Mouse (Mus musculus) cerebellum, adult 2 months (tissue): ENCODE measurements at regions not wholly inside any gene's neighbourhood (a gene's known extent, or its start where the extent isn't known, plus 50 kb on each side); places are given as distances from the start of the nearest gene placed in this dataset.

Source experiments
- DNase-seq, 2 experiments: peaks; one replicate each; pipeline ENCODE4 v3.0.0; 2021
- H3K27ac ChIP-seq: fragments of 200-500 bp; 2 replicates; pipeline ENCODE4 v1.5.1; 2012; ENCODE audit warnings: low read length, control low read depth, inconsistent platforms; ENCODE audit not compliant: insufficient read depth
- H3K27me3 ChIP-seq: fragments of 200-500 bp; 2 replicates; pipeline ENCODE4 v1.6.1; 2012; ENCODE audit warnings: inconsistent platforms, mild to moderate bottlenecking, low read length, moderate library complexity; ENCODE audit not compliant: control insufficient read depth, insufficient read depth
- H3K4me1 ChIP-seq: fragments of 200-500 bp; 2 replicates; pipeline ENCODE4 v1.6.1; 2011; ENCODE audit warnings: low read length; ENCODE audit not compliant: control insufficient read depth, insufficient read depth
- H3K4me3 ChIP-seq: fragments of 200-500 bp; replicated peaks from 2 replicates; pipeline ENCODE3; 2011; ENCODE audit warnings: mild to moderate bottlenecking, low read depth, low read length, control low read depth; ENCODE audit not compliant: insufficient read depth
- CTCF ChIP-seq: fragments of 200-500 bp; IDR thresholded peaks from 2 replicates; pipeline ENCODE4 v1.5.1; 2011; ENCODE audit warnings: low read depth, mild to moderate bottlenecking, control low read depth, low read length, moderate library complexity, borderline replicate concordance; ENCODE audit not compliant: insufficient read depth
- POLR2A ChIP-seq: fragments of 200-500 bp; IDR thresholded peaks from 2 replicates; pipeline ENCODE4 v1.6.1; 2011; ENCODE audit warnings: low read length, control low read depth, borderline replicate concordance; ENCODE audit not compliant: insufficient read depth
- WGBS: fragments of 180-500 bp; shearing (Covaris S2); methylation state at CpG from one replicate; pipeline ENCODE4 v1.1.7; 2018; 5-methylcytosine and 5-hydroxymethylcytosine counted together

- DNase-seq = no peak
- TF ChIP-seq POLR2A = no peak
- no peak for TF ChIP-seq CTCF
- no peak overlapping the region for H3K27ac ChIP-seq
- H3K4me1 ChIP-seq = no peaks in the 10 kb centered on the region
- H3K27me3 ChIP-seq = no peaks in the 10 kb centered on the region
- no peak overlapping the region for H3K4me3 ChIP-seq
- 71% methylated on average over 1 of the region's 1 CpGs for WGBS
These were observed 145.1 kb upstream of the Irx1 start for GRCm38 (mm10) chr13:72108666-72109065.

DNA sequence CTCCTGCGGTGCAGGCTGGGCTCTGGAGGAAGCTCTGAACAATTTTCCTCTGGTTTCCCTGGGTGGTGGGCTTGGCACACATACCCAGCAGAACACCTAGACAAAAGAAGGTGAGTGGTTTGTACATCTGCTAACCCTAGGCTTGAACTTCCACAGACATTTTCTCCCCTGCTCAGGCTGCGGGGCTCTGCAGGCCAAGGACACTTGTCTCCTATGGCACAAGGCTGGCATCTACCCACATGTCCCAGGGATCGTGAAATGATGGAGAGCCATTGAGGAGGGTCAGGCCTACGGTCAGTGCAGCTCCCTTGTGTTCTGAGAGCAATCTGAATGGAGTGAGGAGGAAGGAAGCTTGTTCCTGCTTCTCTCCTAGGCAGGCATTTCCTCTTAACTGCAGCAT lies 150.4 kb upstream of the Irx1 start:
- H3K4me3 ChIP-seq = no peak overlapping the region
- no peaks in the 10 kb centered on the region for H3K4me1 ChIP-seq
- WGBS = 94% methylated on average over 4 of the region's 4 CpGs
- no peaks in the 10 kb centered on the region for H3K27me3 ChIP-seq
- TF ChIP-seq POLR2A (no peak), CTCF (no peak)
- H3K27ac ChIP-seq = no peak overlapping the region
- DNase-seq = no peak

DNA sequence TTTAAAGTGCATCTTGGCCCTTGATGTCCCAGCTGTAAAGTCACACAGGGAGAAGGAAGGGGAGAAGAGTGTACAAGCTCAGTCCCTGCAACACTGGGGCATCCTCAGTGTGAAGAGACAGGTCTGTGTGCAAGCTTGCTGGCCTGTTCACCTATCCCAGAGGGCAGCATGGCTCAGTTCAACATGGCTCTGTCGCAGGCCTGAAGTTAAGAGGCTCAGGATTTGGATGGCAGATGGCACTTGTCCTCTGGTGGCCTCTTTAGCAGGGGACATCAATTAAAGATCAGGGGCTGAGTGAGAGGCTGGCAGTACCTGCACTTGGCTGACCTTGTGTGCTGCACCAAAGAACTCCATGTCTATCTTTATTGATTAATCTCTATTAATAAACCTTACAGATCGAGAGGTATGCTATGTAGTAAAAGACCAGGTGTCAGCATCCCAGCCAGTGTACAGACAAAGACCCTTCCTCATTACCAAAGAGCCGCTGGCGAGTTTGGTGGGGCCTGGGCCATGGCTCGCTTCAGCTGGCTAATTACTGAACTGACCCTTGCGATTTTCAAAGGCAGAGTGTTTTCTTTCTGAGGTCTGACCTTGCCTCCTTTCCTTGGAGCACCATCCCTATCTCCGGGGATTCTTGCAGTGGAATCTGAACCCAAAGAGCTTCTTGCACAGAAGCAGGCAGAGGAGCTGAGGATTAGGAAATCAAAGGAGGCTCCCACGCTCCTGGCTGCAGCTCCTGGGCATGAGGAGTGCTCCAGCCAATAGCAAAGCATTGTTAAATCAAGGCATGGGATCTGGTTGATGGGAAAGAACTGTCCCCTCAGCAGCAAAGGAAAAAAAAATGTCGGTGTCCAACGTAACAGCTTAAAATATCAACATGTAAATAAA lies 151.5 kb upstream of the Irx1 start:
- WGBS = 49% methylated on average over 10 of the region's 10 CpGs

DNA sequence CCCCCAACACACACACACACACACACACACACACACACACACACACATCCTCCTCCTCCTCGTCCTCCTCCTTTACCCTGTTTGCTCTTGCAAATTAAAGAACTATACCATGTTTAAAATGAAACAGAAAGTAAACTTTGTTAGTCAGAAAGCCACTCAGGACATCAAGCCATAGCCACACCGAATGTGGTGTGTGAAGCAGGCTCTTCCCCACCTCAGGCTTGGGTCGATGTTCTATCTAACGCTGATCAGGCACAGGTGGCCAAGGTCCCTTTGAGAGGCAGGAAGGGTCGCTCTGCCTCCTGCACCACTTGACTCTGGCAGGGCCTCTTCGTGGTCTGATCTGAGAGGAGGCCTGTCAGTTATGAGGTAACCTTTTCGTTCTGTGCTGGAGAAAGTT lies 156.9 kb upstream of the Irx1 start:
- 42% methylated on average over 7 of the region's 7 CpGs for WGBS
- Histone ChIP-seq H3K4me3 (no peak overlapping the region), H3K27ac (no peak overlapping the region), H3K27me3 (no peaks in the 10 kb centered on the region), H3K4me1 (0 out of 2 replicates have a peak, but pooled peaks cover 2% of the 10 kb centered on the region)
- TF ChIP-seq CTCF = no peak
- no peak for TF ChIP-seq POLR2A
- no peak for DNase-seq

More for the DNA sequence above, 151.5 kb upstream of the Irx1 start:
- Histone ChIP-seq H3K4me1 (no peaks in the 10 kb centered on the region), H3K4me3 (no peak overlapping the region), H3K27ac (no peak overlapping the region), H3K27me3 (no peaks in the 10 kb centered on the region)
- TF ChIP-seq CTCF (no peak), POLR2A (no peak)
- no peak for DNase-seq

DNA sequence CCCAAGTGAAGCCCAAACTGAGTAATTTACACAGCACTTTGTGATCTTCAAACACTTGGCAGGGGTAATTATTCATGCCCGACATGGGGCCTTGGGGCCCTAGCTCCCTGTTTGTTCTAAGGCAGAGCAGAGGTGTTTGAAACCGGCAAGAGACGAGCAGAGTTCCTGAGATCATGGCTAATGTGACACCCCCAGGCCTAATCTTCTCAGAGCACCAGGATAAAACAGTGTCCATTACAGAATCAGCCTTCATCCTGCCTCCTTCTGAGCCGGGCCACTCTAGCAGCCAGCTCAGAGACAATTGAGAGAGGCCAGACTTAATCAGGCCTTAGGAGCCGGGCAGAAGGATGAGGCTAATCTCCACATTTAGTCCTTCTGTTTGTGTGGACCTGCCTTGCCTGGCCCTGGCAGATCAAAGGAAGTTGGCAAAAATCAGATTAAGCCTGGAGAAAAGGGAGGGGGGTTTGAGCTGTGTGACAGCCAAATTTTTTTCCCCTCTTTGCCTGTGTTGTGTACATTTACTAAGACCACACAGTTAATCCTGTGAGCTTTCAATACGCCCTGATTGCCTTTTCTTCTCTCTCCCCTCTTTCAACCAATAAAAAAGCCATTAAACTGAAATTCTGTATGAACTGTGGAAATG lies 157.5 kb upstream of the Irx1 start:
- TF ChIP-seq POLR2A (no peak), CTCF (no peak)
- 0 out of 2 replicates have a peak, but pooled peaks cover 2% of the 10 kb centered on the region for H3K4me1 ChIP-seq
- no peak overlapping the region for H3K27ac ChIP-seq
- H3K4me3 ChIP-seq = no peak overlapping the region
- DNase-seq = no peak
- 55% methylated on average over 6 of the region's 6 CpGs for WGBS
- no peaks in the 10 kb centered on the region for H3K27me3 ChIP-seq

GRCm38 (mm10) chr13:72121554-72122229 lies 158.2 kb upstream of the Irx1 start:
- 0 out of 2 replicates have a peak, but pooled peaks cover 2% of the 10 kb centered on the region for H3K4me1 ChIP-seq
- H3K4me3 ChIP-seq = no peak overlapping the region
- DNase-seq = no peak
- no peak for TF ChIP-seq CTCF
- no peak for TF ChIP-seq POLR2A
- WGBS = 19% methylated on average over 18 of the region's 18 CpGs
- no peak overlapping the region for H3K27ac ChIP-seq
- H3K27me3 ChIP-seq = no peaks in the 10 kb centered on the region

- TF ChIP-seq POLR2A = no peak
- no peak for TF ChIP-seq CTCF
- no peak overlapping the region for H3K27ac ChIP-seq
- H3K4me3 ChIP-seq = no peak overlapping the region
- no peaks in the 10 kb centered on the region for H3K27me3 ChIP-seq
- DNase-seq = no peak
- 25% methylated on average over 11 of the region's 11 CpGs for WGBS
- H3K4me1 ChIP-seq = 0 out of 2 replicates have a peak, but pooled peaks cover 2% of the 10 kb centered on the region
These were observed 158.7 kb upstream of the Irx1 start for GRCm38 (mm10) chr13:72122230-72122627.
